Mouse (Mus musculus) layer of hippocampus, adult 11-12 months (tissue): ENCODE data around the gene Mcm8.

Source experiments
- DNase-seq: peaks from one replicate; pipeline ENCODE4 v3.0.0; 2022; ENCODE audit warnings: low spot score

Mcm8 gene

DNA sequence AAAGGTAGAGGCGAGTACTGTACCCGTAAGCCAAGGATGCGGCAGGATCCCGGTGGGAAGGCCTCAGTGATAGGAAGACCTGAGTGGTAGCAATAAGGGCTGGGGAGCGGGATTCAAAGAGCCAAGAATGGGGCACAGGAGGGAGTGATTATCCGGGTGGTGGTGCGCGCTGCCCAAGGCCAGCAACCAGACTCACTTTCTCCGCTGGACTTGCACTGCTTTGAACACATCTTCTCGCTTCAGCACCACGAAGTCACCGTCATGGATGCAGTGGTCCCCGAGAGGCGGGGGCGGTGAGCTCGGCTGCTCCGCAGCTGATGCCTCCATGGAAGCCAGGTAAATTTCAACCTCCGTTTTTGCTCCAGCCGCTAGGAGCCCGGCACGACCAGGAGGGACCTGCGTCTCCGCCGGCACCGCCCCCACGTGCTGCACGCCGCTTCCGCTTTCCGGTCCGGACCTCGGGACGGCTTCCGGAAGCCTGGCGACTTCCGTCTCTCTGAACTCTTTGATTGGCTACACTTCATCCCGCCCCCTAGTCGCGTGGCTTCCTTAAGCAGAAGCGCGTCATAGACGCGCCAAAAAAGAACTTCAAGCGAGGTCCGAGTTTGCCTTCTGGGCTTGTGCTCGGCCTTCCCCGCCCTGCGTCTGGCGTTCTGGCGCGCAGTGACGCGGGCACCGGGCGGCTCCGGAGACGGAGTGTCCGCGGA lies at the start of gene Mcm8, which contains the start of gene Trmt6:
Gene Mcm8, plus strand, starts transcription at position 534 of the 707 bp plus-strand sequence.
Gene Trmt6, minus strand, starts transcription at position 448 of the 707 bp plus-strand sequence.
- peak; percentile 90 for DNase-seq

- no peak for DNase-seq
Observed at GRCm38 (mm10) chr2:132770822-132771221, 45.1 kb upstream of the Mcm8 start.

- no peak for DNase-seq
Observed at GRCm38 (mm10) chr2:132780978-132781377, 35.0 kb upstream of the Mcm8 start, which contains the start of gene Chgb. Gene Chgb (plus strand): TSS chr2:132781278.

- peak; percentile 82 for DNase-seq
Observed at GRCm38 (mm10) chr2:132781439-132782068, 34.4 kb upstream of the Mcm8 start.

DNA sequence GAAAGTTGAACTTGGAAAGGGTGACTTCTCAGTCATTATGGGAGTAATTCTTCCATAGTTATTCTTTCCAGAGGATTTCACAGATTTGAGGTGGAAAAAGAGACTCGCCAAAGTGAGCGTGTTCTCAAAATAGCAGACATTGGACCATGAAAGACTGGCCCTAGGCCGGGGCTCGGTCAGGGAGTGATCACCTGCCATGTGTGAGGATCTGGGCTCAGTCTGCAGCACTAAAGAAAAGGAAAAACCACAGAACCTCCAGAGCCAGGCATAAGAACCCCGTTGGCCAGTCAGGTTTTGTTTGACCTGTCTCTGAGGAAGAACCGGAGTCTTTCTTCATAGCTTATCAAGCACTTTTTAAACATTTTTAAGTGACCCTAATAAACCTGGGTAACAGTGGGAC lies 31.9 kb upstream of the Mcm8 start:
- no peak for DNase-seq

DNA sequence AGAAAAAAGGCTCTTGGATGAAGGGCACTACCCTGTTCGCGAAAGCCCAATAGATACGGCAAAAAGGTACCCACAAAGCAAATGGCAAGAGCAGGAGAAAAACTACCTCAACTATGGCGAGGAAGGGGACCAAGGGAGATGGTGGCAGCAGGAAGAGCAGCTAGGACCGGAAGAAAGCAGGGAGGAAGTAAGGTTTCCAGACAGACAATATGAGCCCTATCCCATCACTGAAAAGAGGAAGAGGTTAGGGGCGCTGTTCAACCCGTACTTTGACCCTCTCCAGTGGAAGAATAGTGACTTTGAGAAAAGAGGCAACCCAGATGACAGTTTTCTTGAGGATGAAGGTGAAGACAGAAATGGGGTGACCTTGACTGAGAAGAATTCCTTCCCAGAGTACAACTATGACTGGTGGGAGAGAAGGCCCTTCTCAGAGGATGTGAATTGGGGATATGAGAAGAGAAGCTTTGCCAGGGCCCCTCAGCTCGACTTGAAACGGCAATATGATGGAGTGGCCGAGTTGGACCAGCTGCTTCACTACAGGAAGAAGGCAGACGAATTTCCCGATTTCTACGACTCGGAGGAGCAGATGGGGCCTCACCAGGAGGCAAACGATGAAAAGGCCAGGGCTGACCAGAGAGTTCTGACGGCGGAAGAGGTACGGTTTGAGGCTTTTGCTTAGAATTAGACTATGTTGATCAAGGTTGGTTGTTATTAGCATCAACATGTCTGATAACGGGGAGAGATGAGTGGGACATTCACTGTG lies 22.3 kb upstream of the Mcm8 start:
- no peak for DNase-seq

GRCm38 (mm10) chr2:132794204-132794586 lies 21.7 kb upstream of the Mcm8 start:
- DNase-seq, result no peak

GRCm38 (mm10) chr2:132802976-132803375 lies 13.0 kb upstream of the Mcm8 start:
- DNase-seq, result no peak

DNA sequence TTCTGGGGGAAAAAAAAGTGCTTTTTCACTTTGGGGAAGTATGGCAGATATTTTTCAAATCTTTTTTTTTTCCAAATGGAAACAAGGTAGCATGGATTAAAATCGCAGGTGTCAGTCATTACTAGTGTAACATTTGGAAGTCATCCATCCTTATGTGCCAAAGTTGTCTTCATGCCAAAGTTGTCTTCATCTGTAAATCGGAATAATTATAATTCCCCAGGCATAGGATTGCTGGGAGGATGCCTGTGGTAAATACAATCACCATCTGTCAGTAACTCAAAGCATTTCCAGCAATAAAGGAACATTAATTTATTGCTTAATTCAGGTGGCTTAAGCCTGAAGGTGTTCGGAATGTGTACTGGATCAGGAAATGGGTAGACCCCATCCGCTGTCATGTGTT lies 25.1 kb downstream of the Mcm8 start:
- no peak for DNase-seq

GRCm38 (mm10) chr2:132846407-132847358 lies 30.7 kb downstream of the Mcm8 start, which contains the start of gene Crls1:
Gene Crls1 (plus strand): TSS chr2:132846666.
- DNase-seq, result peak; percentile 95

DNA sequence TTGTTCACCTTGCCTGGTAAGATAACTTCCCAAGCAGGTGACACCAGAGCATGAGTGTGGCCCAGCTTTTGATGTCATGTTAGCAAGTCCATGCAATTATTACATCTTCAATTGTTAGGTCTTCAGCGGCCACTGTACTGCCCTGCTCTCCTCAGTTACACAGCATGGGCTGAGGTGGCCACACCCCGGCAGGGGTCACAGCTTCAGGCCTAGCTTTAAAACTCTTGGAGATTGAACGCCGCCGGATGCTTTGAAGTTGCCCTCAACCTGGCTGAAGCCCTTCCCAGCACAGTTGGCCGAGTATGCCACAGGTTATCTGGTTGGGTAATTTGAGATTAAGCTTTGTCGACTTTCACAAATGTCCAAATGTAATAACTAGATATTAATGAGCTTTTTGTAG lies 31.6 kb downstream of the Mcm8 start:
- DNase-seq, result no peak

GRCm38 (mm10) chr2:132848361-132848760 lies 32.4 kb downstream of the Mcm8 start:
- DNase-seq, result no peak

DNA sequence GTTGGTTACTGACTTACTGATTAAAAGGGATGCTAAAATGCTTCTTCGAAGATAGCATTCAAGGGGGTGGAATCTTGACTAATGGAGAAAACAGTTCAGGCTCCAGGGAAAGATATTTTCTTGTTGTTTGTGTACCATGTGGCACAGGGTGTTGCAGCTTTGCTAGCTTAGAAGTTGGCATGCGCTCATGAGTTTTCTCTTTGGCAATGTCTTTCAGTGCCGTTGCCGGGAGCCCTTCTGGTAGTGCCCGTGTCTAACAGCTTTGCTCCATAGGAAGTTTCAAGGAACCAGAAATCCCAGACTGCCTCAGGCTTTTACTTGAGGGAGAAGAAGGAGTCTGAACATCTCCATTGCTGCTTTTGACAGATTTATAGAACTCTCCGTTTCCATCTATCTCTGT lies 33.2 kb downstream of the Mcm8 start:
- peak; percentile 30 for DNase-seq

- no peak for DNase-seq
Observed at GRCm38 (mm10) chr2:132853051-132853450, 37.1 kb downstream of the Mcm8 start.

DNA sequence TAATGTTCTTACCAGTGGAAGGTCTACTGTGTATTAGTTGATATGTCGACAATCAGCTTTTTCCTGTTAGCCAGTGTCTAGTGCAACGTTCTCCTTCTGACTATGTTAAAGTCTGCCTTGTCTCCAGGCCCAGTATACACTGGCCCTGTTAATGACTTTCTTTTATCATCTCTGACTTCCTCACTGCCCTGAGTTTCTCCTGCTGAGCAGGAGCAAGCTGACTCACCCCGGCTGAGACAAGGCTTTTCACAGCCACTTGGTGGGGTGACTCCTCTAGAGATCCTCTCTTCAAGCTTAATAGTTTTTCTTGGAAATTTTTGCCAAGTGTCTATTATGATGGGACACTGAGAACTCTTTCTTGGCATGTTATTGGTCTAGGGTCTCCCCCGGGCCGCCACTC lies 40.4 kb downstream of the Mcm8 start:
- DNase-seq, result no peak

DNA sequence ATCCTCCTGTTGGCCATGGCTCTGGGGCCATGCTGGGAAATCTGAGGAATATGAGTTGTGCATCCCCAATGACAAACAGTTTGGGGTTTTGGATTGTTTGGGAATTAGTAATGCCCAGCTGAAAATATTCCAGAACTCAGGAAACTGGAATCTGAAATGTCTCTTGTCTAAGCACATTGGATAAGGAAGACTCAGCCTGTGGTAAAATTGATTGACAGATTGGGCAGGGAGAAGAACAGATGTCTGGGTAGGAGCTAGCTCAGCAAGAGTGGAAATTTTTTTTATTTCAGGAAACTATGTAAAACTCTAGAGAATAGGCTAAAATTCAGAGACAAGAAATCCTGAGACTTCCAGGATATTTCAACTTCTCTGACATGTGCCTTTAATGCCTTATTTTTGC lies 44.5 kb downstream of the Mcm8 start:
- DNase-seq, result no peak

DNA sequence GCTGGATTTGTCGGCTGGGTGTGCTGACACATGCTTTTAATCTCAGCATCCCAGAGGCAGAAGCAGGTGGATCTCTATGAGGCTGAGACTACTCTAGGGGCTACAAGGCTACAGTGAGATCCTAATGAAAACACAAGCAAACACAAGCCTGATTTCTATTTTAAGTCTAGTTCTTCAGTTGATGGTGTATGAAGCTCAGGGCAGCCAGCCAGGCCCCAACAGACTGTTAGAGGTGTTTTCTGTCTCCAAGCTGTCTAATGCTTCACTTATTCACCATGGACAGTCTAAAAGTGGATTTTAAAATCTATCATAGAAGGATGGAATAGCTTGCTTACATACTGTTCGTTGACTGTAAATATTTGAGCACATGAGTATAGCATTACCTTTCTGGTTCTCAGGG lies 45.5 kb downstream of the Mcm8 start:
- no peak for DNase-seq

GRCm38 (mm10) chr2:132863325-132863724 lies 47.4 kb downstream of the Mcm8 start:
- no peak for DNase-seq

DNA sequence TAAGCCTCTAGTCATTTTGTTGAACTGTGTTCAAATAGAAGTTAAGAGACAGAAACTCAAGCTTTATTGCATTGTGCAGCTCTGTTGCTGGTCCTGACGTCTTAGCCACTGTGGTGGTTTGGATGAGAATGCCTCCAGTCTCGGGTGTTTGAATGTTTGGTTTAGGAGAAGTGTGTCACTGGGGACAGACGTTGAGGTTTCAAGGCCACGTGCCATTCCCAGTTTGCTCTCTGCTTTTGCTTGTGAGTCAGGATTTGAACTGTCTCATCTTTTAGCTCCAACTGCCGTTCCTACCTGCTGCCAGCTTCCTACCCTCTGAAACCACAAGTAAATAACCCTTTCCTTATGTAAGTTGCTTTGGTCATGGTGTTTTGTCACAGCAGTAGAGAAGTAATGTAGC lies 51.6 kb downstream of the Mcm8 start:
- DNase-seq, result no peak

DNA sequence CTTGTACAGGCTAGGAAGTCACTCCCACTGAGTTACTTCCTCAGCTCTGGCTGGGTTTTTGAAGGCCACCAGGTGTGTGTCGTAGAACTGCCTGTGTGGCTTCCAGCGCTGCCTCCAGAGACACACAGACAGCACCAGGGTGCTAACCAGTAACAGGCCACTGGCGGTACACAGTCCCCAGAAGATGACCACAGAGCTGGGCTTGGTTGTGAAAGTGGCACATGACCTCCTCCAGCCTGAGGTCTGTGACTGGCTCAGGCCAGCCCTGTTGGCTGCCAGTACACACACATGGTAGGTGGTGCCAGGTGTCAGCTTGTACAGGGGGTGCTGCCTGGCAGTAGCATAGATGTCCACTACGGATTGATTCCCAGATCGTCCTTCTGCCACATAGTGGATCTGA lies 53.7 kb downstream of the Mcm8 start:
- no peak for DNase-seq

DNA sequence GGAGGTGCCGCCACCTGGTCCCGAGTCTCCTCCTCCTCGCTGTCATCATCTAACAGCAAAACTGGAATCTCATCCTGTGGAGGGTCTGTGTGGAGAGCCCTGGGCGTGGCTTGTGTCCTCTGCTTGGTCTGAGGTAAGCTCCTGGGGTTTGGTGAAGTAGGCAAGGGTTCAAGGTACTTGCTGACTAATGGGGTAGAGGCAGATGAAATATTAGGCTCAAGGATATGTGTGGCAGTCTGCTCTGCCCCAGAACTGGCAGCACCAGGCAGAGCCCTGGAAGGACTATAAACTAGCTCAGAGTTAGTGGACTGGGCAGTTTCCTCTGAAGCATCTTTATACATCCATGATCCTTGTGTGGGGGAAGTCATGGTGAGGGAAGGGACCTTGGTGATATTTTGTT lies 54.3 kb downstream of the Mcm8 start:
- DNase-seq, result no peak

- no peak for DNase-seq
Observed at GRCm38 (mm10) chr2:132871663-132872062, 55.7 kb downstream of the Mcm8 start.
